Mouse (Mus musculus) 416B (cell line): ENCODE measurements around the gene Zfp26.

ENCODE experiments used
- DNase-seq: peaks from one replicate; pipeline ENCODE4 v3.0.0; 2011; ENCODE audit warnings: low read depth

The Zfp26 gene

DNA sequence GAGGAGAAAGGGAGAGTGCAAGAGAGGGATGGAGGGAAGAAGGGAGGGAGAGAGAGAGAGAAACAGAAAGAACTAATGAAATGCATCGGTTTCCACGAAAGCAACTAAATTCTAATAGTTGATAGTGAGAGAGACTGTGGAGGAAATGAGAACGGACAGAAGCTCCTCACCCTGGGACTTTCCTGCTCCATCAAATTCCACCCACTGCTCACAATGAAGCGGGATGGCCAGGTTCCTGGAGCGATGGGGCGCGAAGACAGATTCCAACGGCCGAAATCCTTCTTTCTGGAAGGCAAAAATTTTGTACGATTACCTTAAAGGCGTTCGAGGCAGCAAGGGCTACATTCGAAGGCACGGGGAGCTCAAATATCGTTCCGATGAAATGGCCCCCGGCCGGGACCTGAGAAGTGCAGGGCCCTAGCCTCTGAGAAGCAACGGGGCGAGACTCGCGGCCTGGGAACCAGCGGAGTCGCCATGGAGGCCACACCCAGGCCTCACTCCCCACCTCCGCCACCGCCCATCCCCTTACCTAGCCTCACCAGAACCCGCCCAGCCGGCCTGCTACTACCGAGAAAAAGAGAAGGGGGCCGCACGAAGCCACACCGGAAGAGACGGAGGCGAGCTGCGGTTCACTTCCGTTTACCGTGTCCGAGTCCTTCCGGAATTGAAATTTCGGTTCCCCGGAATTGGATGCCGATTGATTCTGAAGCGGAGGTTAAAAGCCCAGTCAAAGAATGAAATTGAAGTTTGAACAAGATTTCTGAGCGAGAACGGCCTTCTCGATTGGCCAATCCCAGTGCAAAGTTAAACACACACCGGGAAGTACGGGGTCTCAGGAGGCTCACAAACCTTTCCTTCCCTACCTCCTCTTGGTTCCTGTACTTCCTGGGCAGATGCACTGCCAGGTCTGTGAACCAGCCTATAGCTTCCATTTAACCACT is at the start of gene Zfp26:
TSS of gene Zfp26 (minus strand) at position 786 of the 941 bp plus-strand sequence.
- DNase-seq = peak; percentile 89

DNA sequence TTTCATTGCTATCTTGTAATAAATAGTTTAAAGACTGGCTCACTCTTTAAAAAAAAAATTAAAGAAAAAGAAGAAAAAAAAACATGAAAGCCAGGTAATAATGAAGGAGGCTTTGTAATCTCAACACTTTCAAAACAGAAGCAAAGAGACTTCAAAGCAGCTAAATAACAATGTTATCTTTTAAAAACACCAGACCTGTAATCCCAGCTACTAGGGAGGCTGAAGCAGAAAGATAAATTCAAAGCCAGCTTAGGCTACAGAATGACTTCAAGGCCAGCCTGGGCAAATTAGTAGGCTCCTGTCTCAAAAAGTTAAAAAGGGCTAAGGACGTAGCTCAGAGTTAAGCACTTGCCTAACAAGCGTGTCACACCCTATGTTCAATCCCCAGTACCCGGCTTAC is 49.7 kb upstream of the Zfp26 start:
- DNase-seq = no peak

DNA sequence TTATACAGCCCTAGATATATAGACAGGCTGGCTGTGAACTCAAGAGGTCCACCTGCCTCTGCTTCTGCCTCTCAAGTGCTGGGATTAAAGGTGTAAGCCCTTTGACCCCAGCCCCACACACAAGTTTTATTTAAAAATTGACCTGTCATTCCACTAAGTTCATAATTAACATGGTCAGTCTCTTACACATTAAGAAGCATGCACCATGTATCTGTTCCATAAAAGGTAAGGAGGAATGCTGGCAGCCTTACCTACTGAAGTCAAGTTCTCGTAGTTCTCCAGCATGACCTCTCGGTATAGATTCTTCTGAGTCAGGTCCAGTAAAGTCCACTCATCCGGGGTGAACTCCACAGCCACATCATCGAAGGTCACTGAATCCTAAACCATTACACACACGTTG is 44.8 kb upstream of the Zfp26 start:
- DNase-seq = no peak

DNA sequence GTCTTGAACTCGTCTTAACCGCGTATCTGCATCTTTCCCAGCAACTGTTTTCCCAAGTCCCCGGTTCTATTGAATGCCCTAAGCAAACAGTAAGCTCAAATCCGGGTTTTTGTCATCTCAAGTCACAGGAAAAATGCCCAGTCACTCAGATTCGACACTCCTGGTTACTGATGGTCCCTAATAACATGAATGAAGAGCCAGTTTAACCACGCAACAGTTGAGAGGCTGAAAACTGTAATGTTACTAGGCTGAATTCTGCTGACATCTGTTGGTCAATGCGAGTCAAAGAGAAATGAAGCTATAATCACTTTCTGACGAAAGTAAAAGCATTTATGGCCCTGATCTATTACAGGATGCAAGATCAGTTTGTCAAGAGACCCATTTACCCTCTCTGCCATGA is 33.3 kb upstream of the Zfp26 start:
- peak; percentile 72 for DNase-seq

DNA sequence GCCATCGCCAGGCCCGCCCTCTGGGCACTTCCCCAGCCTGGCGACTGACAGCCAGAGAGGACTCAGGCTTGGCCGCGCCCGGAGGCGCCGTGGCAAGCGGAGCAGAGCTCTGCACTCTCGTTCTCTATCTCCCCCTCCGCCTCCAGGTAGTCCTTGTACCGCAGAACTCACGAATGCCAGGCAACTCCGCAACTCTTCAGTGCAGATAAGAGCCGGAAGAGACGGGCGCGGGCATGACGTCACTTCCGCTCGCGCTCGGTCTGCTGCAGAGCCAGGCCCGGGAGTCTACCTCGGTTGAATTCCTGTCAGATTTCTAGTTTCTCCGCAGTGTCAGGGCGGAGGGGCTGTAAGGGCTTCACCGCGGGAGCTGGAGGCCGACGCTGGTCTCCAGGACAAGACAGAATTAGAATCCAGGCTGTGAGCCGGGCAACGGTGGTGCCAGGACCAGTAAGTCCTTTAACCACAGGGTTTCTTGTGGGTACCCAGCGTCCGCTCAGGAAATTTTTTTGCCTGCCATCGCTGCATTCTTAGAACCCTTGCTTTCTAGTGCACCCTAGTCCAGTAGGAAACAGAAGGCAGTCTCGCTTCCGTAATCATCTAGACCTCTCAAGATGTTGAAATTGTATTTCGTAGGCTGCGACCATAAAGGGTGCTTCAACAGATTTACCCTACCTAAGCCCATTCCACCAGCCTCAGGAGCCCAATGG is 32.7 kb upstream of the Zfp26 start, which contains the start of gene Zfp426:
TSS of gene Zfp426 (minus strand) at position 220 of the 707 bp plus-strand sequence.
- peak; percentile 94 for DNase-seq

DNA sequence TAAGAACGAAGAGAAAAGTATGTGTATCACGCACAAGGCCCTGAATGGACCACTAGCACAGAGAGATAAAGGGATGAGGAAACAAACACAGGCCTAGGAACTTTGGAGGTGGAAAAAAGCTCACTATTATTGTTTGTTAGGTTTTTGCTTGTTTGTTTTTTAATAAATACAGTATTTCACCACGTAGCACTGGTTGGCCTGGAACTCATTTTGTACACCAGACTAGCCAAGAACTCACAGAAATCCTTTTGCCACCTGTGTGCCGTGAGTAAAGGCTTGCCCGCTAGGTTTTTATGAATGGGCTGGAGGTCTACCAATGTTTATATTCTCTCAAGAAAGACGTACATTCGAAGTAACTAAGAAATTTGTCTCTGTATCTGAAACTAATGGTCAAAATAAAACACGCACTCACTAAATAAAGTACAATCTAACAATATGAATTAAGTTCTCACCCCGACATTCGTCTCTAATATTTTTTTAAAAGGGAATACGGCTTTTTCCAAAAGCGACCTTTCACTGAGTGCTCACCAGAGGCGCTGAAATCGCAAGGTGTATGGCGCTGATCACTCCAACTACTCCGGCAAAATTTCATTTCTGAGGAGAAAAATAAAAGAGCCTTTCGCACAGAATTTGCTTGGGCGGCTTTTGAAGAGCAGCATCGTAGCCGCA is 32.0 kb upstream of the Zfp26 start:
- DNase-seq = peak; percentile 46

DNA sequence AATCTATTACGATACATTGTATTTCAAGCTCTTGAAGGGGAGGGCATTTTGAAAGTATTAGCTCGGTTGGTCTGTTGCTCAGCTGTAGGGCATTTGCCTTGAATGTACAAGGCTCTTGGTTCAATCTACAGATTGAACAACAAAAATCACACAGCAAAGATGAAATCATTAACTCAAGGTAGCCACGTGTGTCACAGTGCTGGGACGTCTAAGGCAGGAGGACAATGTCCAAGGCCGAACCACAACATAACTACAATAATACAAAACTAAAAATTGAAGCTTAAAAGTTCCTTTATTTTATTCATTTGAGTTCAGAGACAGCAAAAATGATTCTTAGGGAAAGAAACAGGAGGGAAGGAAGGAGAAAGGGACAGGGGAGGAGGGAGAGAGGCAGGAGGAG is 29.6 kb upstream of the Zfp26 start:
- no peak for DNase-seq

DNA sequence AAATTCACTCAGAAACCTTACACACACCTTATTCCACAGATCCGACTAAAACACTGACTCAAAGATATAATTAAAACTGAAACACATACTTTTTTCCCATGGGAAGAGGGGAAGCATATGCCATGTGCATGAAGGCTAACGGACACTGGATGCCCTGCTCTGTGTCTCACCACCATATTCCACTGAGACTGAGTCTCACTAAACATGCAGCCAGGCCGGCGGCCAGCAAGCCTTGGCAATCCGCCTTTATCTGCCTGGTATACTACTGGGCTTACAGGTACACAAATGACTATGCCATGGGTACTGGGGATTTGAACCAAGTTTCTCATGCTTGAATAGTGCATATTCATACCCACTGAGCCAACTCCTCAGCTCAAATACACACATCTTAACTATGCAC is 19.4 kb upstream of the Zfp26 start:
- no peak for DNase-seq

DNA sequence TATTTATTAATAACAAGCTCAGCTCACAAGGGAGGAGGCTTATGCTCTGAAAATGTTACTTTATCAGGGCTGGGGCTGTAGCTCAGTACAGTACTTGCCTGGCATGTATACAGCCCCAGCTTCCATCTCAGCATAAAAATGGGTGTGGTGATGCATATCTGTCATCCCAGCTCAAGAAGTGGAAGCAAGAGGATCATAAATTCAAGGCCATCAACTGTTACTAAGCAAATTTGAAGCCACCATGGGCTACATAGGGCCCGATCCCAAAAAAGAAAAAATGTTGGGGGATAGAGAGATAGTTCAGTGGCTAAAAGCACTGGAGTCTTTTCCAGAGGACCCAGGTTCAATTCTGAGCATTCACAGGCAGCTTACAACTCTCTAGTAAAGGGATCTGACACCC is 16.7 kb upstream of the Zfp26 start:
- DNase-seq = no peak

DNA sequence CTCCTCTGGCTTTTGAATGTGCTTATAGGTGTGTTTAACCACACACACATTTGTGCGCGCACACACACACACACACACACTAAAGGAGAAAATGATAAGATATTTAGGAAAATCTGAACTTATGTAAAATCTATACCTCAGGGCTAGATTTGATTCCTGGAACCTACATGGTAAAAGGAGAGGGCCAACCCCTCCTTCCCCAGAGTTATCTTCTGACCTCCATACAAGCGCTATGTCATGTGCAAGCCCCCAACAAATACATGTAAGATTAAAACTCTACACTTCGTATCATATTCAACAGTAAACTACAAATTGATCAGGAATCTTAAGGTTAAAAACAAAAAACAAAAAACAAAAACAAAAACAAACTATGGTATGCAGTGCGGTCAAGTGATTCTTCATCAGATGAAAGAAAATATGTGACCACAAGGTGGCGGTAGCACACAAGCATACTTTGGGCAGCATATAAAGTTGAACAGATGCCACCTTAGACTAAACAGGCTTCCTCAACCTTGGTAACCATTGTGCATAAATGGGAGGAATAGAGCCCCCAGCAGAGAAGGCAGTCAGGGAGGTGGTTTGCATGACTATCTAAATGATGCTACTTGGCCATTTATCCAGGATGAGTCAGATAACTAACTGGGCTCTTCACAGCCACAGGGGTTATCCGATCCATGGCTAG is 6.9 kb upstream of the Zfp26 start:
- DNase-seq = peak; percentile 77

DNA sequence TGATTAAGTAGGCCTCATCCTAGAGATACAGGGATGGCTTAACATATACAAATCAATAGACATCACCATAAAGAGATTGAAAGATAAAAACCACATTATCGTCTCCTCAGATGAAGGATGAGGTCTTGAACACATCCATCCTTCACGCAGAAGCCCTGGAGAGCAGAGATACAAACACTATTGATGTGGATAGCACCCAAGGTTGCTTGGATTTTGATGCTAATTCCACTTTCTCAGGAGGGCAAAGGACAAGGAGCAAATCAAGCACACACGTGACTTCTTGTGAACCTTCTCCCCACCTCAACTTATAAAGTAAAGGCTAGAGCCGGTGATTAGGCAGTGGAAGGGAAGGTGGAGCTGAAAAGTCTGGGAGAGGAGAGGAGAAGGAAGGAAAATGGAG is 6.3 kb downstream of the Zfp26 start:
- no peak for DNase-seq

DNA sequence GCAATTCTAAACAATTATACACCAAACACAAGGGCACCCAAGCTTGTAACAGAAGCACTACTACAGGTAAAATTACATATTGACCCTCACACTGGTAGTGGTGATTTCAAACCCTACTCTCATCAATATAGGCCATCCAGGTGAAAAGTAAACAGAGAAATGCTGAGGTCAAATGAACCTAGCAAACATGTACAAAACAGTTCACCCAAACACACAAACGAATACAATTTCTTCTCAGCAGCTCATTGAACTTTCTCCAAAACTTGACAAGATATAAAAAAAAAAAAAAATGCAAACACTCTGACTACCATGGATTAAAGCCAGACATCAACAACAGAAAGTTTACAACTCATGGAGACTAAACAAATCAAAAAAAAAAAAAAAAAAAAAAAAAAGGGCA is 8.5 kb downstream of the Zfp26 start:
- DNase-seq = no peak

DNA sequence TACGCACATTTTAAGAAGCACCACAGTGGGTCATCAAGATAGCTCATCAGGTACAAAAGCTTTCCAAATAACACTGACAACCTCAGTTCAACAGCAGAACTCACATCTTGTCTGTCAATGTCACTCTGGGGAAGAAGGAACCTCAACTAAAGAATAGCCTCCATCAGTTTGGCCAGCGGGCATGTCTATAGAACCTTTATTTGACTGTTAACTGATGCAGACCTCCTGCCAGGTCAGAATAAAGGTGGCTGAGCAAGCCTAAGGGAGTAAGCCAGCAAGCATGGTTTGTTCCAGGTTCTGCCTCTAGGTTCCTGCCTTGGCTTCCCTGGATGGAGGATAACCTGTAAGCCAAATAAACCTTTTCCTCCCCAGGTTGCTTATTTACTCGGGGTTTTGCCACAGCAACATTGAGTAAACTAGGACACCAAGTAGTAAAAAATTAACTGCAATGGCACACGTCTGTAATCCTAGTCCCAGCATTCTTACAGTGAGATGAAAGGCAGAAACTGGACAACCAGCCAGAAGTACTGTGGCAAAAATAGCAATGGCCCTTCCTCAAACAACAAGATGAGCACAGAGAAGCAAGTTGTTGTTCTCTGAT is 16.7 kb downstream of the Zfp26 start:
- no peak for DNase-seq

DNA sequence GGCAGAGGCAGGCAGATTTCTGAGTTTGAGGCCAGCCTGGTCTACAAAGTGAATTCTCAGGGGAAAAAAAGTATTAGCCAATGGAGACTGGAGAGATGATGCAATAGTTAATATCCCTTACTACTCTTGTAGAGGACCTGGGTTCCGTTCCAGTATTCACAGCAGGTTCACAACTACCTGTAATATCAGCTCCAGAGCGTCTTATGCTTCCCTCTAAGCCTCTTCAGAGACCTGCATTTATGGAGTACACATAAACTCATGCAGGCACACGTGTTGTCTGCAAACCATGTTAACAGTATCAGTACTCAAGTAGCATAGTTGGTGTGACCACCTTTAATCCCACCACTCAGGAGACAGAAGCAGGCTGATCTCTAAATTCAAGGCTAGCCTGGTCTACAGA is 30.0 kb downstream of the Zfp26 start:
- no peak for DNase-seq

DNA sequence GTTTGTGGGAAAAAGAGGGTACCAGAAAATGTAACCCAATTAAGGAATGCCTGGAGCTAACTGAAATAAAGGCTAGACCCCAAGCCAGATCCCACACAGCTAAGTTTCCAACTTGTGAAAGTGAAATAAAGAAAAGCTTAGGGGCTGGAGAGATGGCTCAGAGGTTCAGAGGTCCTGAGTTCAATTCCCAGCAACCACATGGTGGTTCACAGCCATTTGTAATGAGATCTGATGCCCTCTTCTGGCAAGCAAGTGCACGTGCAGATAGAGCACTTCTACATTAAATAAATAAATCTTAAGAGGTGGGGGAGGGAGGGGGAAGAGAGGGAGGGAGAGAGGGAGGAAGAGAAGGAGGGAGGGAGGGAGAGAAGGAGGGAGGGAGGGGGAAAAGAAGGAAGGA is 48.5 kb downstream of the Zfp26 start:
- peak; percentile 16 for DNase-seq

DNA sequence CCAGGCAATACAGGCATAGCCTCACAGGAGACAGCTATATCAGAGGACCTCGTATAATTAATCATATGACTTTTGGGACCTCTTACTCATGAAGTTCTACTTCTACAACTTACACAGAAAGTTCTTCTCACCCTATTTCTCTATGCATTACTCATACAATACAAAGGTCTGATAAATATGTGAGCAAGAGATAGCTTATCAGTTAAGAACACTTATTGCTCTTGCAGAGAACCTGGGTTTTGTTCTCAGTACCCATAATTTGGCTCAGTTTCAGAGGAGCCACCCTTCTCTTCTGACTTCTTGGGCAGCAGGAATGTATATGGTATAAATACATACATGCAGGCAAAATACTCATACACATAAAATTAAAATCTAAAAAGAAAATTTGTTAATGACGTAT is 50.6 kb downstream of the Zfp26 start:
- no peak for DNase-seq

DNA sequence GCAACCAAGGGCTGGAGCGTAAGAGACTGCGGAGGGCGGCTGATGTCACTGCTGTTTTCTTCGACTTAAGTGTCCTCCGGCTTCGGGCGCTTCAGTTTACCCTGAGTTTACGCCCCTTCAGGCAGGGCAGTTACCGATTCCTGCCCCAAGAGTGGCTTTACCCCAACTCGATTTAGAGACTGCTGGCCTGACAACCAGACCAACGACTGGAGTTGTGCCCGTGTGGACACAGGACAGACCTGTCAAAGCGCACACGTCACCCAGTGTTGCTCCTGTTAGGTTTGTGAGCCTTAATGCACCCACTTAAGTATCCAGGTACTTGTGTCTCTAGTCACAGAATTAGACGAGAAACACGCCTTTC is 74.6 kb downstream of the Zfp26 start:
- no peak for DNase-seq

DNA sequence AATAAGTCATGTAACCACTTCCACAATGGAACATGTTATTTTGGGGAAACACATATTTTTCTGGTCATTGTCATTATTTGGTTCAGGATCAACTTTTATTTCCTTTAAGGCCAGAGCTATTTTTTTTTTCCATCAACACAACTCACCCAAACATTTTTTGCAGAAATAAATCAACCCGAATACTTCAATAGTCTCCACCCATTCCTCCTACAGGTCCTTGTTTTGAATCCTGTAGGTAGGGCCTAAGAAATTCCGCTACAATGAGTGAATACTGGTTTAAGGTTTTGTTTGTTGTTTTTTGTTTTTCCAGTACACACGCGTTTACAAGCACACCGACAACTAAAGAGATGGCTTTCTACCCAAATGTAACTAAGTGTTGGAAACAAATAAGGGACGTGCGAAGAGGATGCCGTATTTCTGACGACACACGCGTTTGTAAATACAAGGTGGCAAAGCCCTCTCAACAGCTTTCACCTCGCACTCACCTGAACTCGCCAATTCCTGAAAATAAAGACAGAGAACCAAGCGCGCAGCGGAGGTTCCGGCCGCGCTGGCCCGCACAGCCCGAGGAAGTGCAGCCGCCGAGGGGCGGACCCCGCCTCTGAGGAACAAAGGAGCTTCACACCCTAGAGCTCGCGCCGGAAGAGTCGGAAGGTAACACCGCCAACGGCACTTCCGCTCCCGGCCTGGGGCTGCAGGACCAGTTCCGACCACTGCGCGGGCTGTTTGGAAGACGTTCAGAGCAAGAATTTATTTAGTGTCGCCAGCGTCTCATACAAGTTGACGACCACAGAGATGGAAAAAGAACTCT is 75.2 kb downstream of the Zfp26 start, which contains the start of gene Zfp560:
TSS of gene Zfp560 (minus strand) at position 646 of the 811 bp plus-strand sequence.
- DNase-seq = peak; percentile 93

DNA sequence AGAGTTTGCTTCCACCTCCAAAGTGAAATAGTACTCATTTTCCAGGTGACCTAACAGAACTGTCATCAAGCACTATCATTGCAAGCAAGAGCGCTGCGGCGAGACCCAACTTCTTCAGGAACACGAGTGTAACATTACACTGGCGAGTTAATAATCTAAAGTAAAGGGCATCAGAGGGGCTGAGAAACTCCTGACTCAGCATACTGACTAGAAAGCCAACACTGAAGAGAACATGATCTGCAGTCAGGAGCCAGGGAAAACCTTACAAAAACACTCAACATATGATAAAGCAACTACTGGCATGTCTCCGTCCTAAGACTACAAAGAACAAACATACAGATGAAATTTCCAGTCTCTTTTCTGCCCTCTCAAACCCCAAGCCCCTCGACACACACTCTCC is 76.3 kb downstream of the Zfp26 start:
- peak; percentile 4 for DNase-seq
